Mouse (Mus musculus): ENCODE measurements at regions not wholly inside any gene's neighbourhood (a gene's known extent, or its start where the extent isn't known, plus 50 kb on each side); places are given as distances from the start of the nearest gene placed in this dataset.

GRCm38 (mm10) chr2:173380341-173380761, 104.0 kb upstream of the Pmepa1 start:
- peaks cover 13% of the 10 kb centered on the region; the same call in 1 of the 2 replicates for H3K4me1 ChIP-seq (ENCODE audit: control insufficient read depth, insufficient read depth)
- H3K36me3 ChIP-seq (replicated peaks; ENCODE audit: control insufficient read depth, insufficient read depth, low read length): no peaks in the 10 kb centered on the region
- no peaks in the 10 kb centered on the region for H3K27me3 ChIP-seq (ENCODE audit: control insufficient read depth, insufficient read depth, low read length)
- H3K4me2 ChIP-seq (ENCODE audit: low read depth, low read length): no peak overlapping the region
- H3K9ac ChIP-seq (replicated peaks; ENCODE audit: low read depth, low read length): no peak overlapping the region
- TF ChIP-seq EP300 (IDR thresholded peaks at IDR 0.05; ENCODE audit: low read depth): no peak
- TF ChIP-seq CTCF (IDR thresholded peaks at IDR 0.05; ENCODE audit: low read depth): no peak
- 0 out of 2 replicates have a peak, but pooled peaks have one; percentile 22 for ATAC-seq (ENCODE audit: insufficient read depth, low read depth)
- peak overlapping the region; percentile 51; the same call in 1 of the 2 replicates for H3K27ac ChIP-seq (ENCODE audit: low read depth)
- 31% methylated on average over 3 of the region's 3 CpGs for WGBS
- no peak for DNase-seq (ENCODE audit: low spot score)
- no peaks in the 10 kb centered on the region for H3K9me3 ChIP-seq (replicated peaks; ENCODE audit: control insufficient read depth, low read length)
- no peak overlapping the region for H3K4me3 ChIP-seq (ENCODE audit: low read depth, low read length)

DNA sequence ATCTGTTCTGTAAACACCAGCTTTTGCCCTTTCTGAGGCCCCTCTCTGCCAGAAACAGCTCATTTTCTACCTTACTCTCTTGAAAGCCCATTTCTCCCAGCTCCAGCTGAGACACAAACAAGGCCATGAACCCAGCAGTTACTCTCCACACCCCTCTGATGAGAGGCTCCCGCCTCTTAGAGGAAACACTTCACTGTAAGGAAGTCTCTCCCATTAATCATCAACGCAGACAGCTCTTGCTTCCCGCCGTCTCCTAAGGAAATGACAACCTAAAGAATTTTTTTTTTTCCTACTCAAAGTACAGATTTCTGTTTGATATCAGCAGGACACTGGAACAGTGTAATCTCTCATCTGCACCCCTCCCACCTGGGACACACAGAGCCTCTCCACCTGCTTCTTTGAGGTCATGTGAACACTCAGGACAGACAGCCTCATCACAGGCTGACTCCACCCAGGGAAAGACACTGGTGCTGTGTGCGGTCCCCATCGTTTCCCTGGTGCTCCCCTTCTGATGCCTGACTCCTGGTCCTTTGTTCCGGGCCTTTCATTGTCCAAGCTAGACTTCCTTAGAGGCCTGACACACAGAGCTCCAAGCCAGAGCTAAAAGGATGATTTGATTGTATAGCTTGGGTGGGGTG, 106.0 kb upstream of the Pmepa1 start:
- no peaks in the 10 kb centered on the region for H3K9me3 ChIP-seq (replicated peaks; ENCODE audit: control insufficient read depth, low read length)
- 0 out of 2 replicates have a peak, but pooled peaks have one; percentile 28 for ATAC-seq (ENCODE audit: insufficient read depth, low read depth)
- no peak overlapping the region for H3K9ac ChIP-seq (replicated peaks; ENCODE audit: low read depth, low read length)
- H3K27me3 ChIP-seq (ENCODE audit: control insufficient read depth, insufficient read depth, low read length): no peaks in the 10 kb centered on the region
- H3K4me1 ChIP-seq (ENCODE audit: control insufficient read depth, insufficient read depth): peaks cover 13% of the 10 kb centered on the region; the same call in 1 of the 2 replicates
- no peak overlapping the region for H3K4me2 ChIP-seq (ENCODE audit: low read depth, low read length)
- TF ChIP-seq EP300 (IDR thresholded peaks at IDR 0.05; ENCODE audit: low read depth): no peak
- no peak for TF ChIP-seq CTCF (IDR thresholded peaks at IDR 0.05; ENCODE audit: low read depth)
- H3K36me3 ChIP-seq (replicated peaks; ENCODE audit: control insufficient read depth, insufficient read depth, low read length): no peaks in the 10 kb centered on the region
- no peak overlapping the region for H3K4me3 ChIP-seq (ENCODE audit: low read depth, low read length)
- no peak overlapping the region for H3K27ac ChIP-seq (ENCODE audit: low read depth)
- WGBS: 39% methylated on average over 7 of the region's 7 CpGs
- DNase-seq (ENCODE audit: low spot score): peak; percentile 16

DNA sequence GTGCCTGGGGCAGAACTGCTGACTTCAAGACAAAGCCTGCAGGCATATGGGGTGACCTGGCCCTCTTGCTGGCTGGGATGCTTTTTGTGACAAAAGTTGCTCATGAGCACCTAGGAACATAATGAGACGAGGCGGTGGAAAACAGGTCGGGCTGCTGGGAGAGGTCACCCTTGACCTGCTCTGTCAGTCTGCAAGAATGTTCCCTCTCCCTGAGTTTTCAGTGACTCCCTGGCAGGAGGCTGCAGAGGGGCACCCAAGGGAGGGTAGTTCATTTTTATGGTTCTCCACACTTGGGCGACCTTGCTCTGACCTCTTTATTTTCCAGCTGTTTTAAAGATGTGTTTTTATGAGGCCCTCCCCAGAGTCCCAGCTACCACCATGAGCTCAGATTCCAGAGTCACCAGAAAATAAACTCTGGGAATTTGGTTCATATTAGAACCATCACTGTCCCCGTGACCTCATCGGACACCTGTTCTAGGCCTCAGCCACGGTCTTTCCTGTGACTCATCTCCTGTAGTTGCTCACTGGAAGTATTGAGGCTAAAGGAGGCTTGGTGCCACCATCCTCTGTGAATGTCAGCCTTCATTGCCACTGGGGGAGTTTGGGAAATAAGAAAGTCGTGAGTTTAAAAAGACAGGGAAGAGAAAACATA, 108.7 kb upstream of the Pmepa1 start:
- Histone ChIP-seq H3K9me3 (replicated peaks; ENCODE audit: control insufficient read depth, low read length) (no peaks in the 10 kb centered on the region), H3K27ac (ENCODE audit: low read depth) (no peak overlapping the region), H3K27me3 (ENCODE audit: control insufficient read depth, insufficient read depth, low read length) (no peaks in the 10 kb centered on the region), H3K4me1 (ENCODE audit: control insufficient read depth, insufficient read depth) (peaks cover 4% of the 10 kb centered on the region; the same call in 1 of the 2 replicates), H3K4me2 (ENCODE audit: low read depth, low read length) (no peak overlapping the region), H3K4me3 (ENCODE audit: low read depth, low read length) (no peak overlapping the region), H3K36me3 (replicated peaks; ENCODE audit: control insufficient read depth, insufficient read depth, low read length) (no peaks in the 10 kb centered on the region), H3K9ac (replicated peaks; ENCODE audit: low read depth, low read length) (no peak overlapping the region)
- ATAC-seq (ENCODE audit: insufficient read depth, low read depth): no peak
- no peak for DNase-seq (ENCODE audit: low spot score)
- WGBS: 66% methylated on average over 8 of the region's 8 CpGs
- TF ChIP-seq EP300 (IDR thresholded peaks at IDR 0.05; ENCODE audit: low read depth) (no peak), CTCF (IDR thresholded peaks at IDR 0.05; ENCODE audit: low read depth) (no peak)

- ATAC-seq (ENCODE audit: insufficient read depth, low read depth) (no peak), DNase-seq (ENCODE audit: low spot score) (no peak)
- Histone ChIP-seq H3K4me3 (ENCODE audit: low read depth, low read length) (no peak overlapping the region), H3K9ac (replicated peaks; ENCODE audit: low read depth, low read length) (no peak overlapping the region), H3K27me3 (ENCODE audit: control insufficient read depth, insufficient read depth, low read length) (no peaks in the 10 kb centered on the region), H3K27ac (ENCODE audit: low read depth) (0 out of 2 replicates have a peak overlapping the region, but pooled peaks have one; percentile 20), H3K36me3 (replicated peaks; ENCODE audit: control insufficient read depth, insufficient read depth, low read length) (no peaks in the 10 kb centered on the region), H3K9me3 (replicated peaks; ENCODE audit: control insufficient read depth, low read length) (0 out of 2 replicates have a peak, but pooled peaks cover 2% of the 10 kb centered on the region), H3K4me2 (ENCODE audit: low read depth, low read length) (no peak overlapping the region), H3K4me1 (ENCODE audit: control insufficient read depth, insufficient read depth) (0 out of 2 replicates have a peak, but pooled peaks cover 2% of the 10 kb centered on the region)
- no peak for TF ChIP-seq CTCF (IDR thresholded peaks at IDR 0.05; ENCODE audit: low read depth)
- TF ChIP-seq EP300 (IDR thresholded peaks at IDR 0.05; ENCODE audit: low read depth): no peak
- 50% methylated on average over 9 of the region's 9 CpGs for WGBS
Measured at GRCm38 (mm10) chr2:173385722-173386141, 109.4 kb upstream of the Pmepa1 start.

DNA sequence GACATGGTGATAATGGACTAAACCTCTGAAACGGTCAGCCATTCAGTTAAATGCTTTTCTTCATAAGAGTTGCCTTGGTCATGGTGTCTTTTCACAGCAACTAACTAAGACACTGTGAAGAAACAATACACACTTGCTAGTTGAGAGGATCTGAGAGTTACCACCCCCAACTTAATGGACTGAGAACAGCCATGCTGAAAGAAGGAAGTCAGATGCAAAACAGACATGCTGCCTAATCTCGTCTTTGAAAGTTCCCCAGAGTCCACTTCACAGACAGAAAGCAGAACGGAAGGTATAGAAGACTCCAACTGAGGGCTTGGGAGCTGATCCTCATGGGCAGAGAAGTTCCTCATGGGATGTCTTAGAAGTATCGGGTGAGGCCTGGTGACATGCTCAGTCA, 111.8 kb upstream of the Pmepa1 start:
- no peak for DNase-seq (ENCODE audit: low spot score)
- Histone ChIP-seq H3K27me3 (ENCODE audit: control insufficient read depth, insufficient read depth, low read length) (no peaks in the 10 kb centered on the region), H3K9ac (replicated peaks; ENCODE audit: low read depth, low read length) (no peak overlapping the region), H3K4me2 (ENCODE audit: low read depth, low read length) (no peak overlapping the region), H3K4me3 (ENCODE audit: low read depth, low read length) (no peak overlapping the region), H3K9me3 (replicated peaks; ENCODE audit: control insufficient read depth, low read length) (0 out of 2 replicates have a peak, but pooled peaks cover 4% of the 10 kb centered on the region), H3K36me3 (replicated peaks; ENCODE audit: control insufficient read depth, insufficient read depth, low read length) (no peaks in the 10 kb centered on the region), H3K4me1 (ENCODE audit: control insufficient read depth, insufficient read depth) (no peaks in the 10 kb centered on the region), H3K27ac (ENCODE audit: low read depth) (no peak overlapping the region)
- 53% methylated on average over 4 of the region's 4 CpGs for WGBS
- no peak for TF ChIP-seq EP300 (IDR thresholded peaks at IDR 0.05; ENCODE audit: low read depth)
- TF ChIP-seq CTCF (IDR thresholded peaks at IDR 0.05; ENCODE audit: low read depth): no peak
- no peak for ATAC-seq (ENCODE audit: insufficient read depth, low read depth)
